Mouse (Mus musculus): Measurements from ENCODE around the gene Olfr218.
"Not testable (repeated sequence)": the region's sequence is repeated elsewhere in the genome, so short reads cannot be mapped to it uniquely, and the experiment has no call there.

The Olfr218 gene

GRCm38 (mm10) chr1:173197508-173197907 lies at the start of gene Olfr218:
Gene Olfr218, plus strand, starts transcription at chr1:173197808.
- ChIA-PET POLR2A (no interaction called here), CTCF (no interaction called here)

GRCm38 (mm10) chr1:173174154-173174842 lies 23.3 kb upstream of the Olfr218 start:
- POLR2A ChIA-PET = no interaction called here
- CTCF ChIA-PET = no interaction called here

- CTCF ChIA-PET = no interaction called here
- POLR2A ChIA-PET = no interaction called here
Observed at GRCm38 (mm10) chr1:173190540-173190939, 7.1 kb upstream of the Olfr218 start, which contains the start of gene Olfr1406. Gene Olfr1406, minus strand, starts transcription at chr1:173190640.

- POLR2A ChIA-PET = no interaction called here
- CTCF ChIA-PET = no interaction called here
Observed at GRCm38 (mm10) chr1:173192059-173192458, 5.5 kb upstream of the Olfr218 start.

GRCm38 (mm10) chr1:173196359-173196758 lies 1.2 kb upstream of the Olfr218 start:
- ChIA-PET POLR2A (no interaction called here), CTCF (no interaction called here)

- CTCF ChIA-PET = no interaction called here
- POLR2A ChIA-PET = no interaction called here
Observed at GRCm38 (mm10) chr1:173212092-173212491, 14.5 kb downstream of the Olfr218 start, which contains the start of gene Olfr1404. Gene Olfr1404, plus strand, starts transcription at chr1:173212392.

- ChIA-PET POLR2A (no interaction called here), CTCF (no interaction called here)
Observed at GRCm38 (mm10) chr1:173216481-173216880, 18.9 kb downstream of the Olfr218 start.

- CTCF ChIA-PET = no interaction called here
- POLR2A ChIA-PET = no interaction called here
Observed at GRCm38 (mm10) chr1:173227081-173227480, 29.5 kb downstream of the Olfr218 start, which contains the start of gene Fcer1a. Gene Fcer1a, minus strand, starts transcription at chr1:173227214.

- POLR2A ChIA-PET, CTCF ChIA-PET: not testable (repeated sequence)
Observed at GRCm38 (mm10) chr1:173237004-173237403, 39.4 kb downstream of the Olfr218 start.

- POLR2A ChIA-PET = no interaction called here
- CTCF ChIA-PET = no interaction called here
Observed at GRCm38 (mm10) chr1:173249888-173250287, 52.3 kb downstream of the Olfr218 start.

All from embryonic stem cell, embryonic (primary cell).